Mouse (Mus musculus) cerebellum, adult 18-20 months (tissue): ENCODE measurements at regions not wholly inside any gene's neighbourhood (a gene's known extent, or its start where the extent isn't known, plus 50 kb on each side); places are given as distances from the start of the nearest gene placed in this dataset.

Experiments used
- DNase-seq, 2 experiments: peaks; one replicate each; pipeline ENCODE4 v3.0.0; 2021

DNA sequence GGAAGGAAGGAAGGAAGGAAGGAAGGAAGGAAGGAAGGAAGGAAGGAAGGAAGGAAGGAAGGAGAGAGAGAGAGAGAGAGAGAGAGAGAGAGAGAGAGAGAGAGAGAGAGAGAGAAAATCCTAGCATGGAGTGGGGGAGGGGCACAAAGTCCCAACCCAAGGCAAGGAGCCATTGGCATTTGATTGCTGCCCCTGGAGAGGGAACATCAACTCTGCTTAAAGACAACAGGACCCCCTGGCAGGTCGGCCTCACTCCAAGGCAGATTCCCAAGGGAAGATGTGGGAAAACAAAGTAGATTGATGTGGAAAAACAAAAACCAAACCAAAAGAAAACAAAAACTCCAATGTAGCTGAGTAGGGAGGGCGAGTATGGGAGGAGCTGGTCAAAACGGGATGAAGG is 49.9 kb upstream of the Fzd10 start:
- no peak for DNase-seq

DNA sequence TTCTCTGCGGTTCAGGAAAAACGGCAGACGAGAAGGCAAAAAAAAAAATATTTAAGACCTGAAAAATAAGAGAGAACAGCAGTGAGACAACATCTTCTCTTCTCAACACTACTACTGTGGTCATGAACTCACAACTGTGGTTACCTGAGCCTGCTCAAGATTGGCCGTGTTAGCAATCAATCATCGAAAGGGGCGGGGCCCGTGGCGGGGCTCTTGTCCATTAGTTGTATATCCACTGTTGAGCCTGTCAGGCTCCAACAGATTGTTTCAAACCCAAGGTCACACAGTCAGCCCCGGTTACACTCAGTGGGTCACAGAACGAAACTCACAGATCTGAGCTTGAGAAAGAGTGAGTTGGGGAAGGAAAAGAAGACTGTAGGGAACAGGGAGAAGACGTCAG is 50.8 kb upstream of the Fzd10 start:
- no peak for DNase-seq

DNA sequence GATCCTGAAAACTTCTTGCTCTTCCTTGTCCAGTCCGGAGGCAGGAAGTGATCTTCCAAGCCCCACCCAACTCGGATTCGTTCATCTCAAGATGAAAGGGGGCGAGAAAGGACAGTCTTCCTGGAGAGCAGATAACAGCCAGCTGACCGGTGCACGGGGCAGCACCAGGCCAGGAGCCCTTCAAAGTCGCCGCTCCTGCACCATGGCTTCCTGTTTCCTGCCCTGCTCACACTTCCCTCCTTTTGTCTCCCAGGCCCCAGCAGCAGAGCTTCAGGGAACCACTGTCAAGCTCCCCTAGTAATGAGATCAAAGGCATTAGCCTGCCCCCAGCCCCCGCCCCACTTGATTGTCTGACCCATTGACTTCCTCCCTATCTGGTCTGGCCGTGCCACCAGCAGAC is 58.6 kb upstream of the Fzd10 start:
- no peak for DNase-seq

DNA sequence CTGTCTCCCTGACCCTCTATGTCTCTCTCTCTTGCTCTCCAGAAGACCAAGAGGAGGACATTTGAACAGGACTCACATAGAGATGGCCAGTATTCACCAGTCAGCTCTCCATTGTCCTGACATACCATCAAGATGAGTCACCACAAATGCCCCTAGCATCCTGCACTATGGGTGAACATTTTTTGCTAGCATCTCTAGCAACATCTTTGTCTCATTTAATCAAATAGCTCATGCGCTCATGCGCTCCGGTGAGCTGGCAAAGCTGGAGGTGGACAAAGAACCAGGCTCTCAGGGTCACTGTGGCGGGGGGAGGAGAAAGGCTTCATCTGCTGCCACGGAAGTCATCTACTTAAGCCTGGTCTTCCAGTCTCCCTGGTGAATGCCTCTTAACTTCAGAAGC is 62.0 kb upstream of the Fzd10 start:
- DNase-seq: no peak

DNA sequence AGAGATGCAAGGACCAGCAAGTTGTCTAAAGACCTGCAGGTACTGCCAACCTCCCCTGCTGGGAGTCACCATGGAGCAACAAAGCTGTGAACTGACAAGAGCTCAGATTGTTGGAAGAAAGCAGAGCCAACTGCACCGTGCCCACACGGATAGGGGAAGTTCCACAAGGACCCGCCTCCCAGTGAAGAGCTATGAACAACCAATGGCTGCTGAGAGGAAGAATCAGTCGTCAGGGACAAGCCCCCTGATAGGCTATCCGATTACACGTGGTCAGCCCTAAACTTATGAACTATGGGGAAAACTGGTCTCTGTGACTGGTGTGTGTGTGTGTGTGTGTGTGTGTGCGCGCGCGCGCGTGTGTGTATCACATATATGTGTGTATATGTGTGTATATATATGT is 63.4 kb upstream of the Fzd10 start:
- no peak for DNase-seq

DNA sequence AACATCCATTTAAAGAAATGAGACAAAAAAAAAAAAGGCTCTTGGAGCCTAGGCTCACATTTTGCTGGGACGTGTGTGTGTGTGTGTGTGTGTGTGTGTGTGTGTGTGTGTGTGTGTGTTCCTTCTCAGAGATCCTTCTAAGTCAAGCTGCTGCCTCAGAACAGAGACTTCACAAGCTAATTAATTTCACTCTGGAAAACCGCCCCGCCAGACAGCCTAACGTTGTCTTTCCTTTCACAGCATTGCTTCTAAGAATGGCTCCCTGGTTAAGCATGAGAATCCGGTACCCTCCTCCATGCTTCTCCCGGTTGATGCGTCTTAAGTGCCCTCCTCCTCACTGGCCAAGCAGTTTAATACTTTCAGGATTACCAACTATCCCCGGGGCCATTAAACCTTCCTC is 64.3 kb upstream of the Fzd10 start:
- DNase-seq: no peak

DNA sequence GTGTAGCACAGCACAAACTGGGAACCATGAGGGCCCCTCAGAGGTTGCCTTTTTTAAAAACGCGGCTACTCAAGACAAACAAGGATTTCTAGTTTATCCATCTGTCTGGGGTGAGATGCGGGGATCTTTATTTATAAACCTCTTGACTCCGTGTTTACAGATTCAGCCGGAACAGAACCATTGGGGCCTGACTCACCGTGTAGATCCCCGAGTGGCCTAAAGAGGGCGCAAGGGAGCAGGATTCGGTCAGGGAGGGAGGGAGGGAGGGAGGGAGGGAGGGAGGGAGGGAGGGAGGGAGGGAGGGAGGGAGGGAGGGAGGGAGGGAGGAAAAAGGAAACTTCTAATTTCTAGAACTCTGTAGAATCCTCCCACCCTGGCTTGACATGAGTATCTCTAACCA is 73.4 kb upstream of the Fzd10 start:
- no peak for DNase-seq

DNA sequence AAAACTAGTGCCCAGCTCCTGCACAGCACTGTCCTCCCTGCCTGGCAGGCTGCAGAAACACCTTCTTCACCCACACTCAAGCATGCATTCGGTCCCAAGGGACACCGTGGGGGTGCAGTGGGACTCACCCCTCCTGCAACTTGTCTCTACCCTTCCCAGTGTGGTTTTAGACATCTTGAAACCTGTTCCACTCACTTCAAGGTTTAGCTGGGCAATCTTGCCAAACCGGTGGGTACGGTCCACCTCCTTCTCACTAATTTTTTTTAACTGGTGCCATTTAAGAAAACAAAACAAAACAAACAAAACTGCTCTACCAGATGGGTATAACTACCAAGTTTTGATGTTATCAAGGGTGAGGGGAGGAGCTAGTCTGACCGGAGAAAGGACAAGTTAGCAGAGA is 74.2 kb upstream of the Fzd10 start:
- DNase-seq: no peak

DNA sequence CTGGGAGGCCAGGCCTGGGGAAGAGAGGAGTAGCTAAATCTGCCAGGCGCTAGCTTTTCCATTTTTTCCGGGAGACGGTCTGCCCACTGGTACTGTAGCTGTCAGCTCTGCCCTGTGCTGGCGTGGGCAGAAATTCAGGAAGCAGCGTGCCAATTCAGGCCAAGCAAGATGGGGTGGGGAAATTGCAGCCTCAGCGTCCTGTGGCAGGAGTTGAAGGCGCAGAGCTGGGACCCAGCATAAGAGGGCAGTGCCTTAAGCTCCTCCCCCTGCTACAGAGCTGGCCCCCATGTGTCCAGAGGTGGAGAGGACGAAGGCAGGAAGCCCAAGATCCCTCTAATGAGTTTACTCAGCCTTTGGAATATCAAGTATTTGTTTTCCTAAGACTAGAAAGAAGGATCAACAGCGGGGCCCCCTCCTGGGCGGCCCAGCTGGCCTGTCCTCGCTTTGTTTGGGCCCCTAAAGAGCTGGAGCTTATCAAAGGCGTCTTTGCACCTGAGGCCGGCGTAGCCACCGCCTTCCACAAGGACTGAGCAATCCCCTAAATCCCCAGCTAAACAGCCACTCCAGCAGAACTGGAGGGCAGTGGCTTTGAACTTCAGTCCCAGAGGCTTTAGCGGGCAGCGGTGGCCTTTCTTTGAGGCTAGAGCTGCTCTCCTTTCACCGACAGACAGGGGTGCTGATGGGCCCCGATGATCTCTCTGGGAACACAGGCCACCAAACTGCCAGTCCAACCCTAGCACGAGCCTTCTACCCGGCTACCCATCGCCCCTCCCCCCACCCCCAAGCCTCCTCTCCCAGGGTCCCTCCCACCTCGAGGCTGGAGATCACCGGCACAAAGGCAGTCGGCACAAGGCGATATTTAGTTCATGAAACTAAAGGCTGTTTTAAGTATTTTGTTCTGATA is 76.0 kb upstream of the Fzd10 start:
- peak in 1 of 2 experiments; percentile 5 for DNase-seq

DNA sequence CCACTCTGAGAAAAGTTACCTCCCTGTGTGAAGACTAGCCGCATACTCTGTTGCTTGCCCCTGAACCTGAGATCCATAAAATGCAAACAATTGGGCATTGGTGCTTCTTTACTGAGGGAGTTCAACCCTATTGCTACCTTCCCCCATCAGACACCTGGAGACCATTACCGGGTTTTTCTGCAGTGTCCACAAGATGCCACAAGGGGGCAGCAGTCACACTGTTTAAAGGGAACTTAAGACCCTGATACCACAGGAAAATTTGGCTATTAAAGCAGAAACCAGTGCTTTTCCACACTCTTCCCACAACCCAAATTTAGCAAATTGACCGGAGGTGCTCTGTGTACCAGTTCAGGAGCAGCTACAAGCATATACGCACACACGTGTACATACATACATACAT is 78.0 kb upstream of the Fzd10 start:
- peak in 1 of 2 experiments; percentile 19 for DNase-seq

DNA sequence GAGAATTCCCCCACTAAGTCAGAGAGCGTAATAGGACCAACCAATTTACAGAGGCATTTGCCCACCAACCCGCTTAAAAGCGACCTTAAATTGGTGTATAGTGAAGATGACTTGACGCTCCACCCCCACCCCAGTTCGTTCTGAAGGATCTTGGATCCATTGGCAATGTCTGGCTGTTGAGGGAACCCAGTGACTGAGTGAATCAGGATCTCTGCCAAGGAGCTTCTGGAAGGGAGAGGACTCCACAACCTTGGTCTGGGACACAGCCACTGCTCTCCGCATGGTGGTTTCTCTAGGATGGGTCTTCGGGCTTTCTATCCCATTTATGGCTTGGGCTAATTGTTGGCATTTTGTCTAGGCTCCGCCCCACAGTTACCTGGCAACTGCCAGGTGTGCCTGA is 83.3 kb upstream of the Fzd10 start:
- no peak for DNase-seq

DNA sequence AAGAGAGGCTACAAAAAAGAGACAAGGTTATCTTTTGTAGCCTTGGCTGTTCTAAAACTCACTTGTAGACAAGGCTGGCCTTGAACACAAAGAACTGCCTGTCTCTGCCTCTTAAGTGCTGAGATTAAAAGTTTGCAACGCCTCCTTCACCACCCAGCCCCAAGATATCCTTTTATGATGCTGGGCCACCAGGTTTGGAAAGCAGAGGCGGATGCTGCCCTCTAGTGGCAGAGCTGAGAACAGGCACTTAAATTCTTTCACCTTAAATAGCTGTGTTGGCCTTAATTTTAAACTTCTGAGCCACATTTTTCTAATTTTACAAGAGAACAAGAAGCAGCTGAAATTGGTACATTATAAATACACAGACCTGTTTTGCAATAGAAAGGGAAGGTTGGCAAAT is 82.5 kb upstream of the Tmem132d start:
- DNase-seq: no peak

DNA sequence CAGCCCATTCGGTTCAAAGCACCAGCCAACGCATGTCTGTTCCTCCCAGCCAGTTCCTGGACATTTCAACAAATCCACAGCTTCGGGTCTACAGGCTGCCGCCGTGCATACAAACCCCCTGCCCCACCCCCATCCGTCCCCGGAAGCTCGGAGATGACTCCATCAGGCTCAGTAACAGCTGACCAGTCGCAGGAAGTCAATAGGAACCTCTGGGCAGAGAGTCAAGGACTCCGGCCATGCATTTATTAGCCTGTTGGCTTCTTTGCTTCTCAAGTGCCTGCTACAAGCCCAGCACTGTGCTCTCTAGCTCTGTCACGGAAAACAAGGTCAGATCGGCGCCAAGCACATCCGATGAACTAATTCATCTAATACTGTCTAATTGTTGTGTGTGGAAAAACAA is 80.4 kb upstream of the Tmem132d start:
- DNase-seq: peak; percentile 8 to 32

DNA sequence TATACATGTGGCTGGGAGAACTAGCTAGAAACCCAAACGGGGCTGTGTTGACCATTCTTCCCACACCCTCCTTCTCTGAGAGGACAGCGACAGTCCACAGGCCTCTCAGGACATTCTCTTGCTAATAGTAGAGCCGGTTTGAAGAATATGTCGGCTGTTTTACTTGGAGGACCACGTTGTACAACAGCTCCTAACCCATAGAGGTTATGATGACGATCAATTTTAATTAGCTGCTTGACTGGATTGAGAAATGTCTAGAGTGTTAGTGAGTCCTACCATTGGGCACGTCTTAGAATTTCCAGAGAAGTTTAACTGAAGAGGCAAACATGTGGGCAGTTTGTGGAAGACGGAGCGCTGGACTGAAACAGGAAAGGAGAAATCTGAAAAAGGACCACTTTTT is 79.7 kb upstream of the Tmem132d start:
- DNase-seq: no peak

DNA sequence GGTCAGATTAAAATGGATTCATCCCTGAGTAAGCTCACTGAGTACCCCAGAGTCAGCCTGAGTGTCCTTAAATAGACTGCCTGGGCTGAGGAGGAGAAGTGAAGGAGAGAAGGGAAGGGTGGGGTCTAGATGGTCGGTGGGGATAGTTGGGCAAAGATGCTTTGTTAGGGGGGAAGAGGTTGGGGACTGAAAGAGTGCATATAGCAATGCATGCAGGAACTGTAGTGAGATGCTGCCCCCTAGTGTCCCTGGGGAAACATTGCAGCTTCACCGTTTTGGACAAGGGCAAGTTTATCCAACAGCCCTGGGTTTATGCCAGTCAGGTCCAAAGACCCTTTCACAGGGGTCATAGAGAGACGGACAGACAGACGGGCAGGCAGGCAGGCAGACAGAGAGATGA is 71.6 kb upstream of the Tmem132d start:
- peak; percentile 40 to 56 for DNase-seq

DNA sequence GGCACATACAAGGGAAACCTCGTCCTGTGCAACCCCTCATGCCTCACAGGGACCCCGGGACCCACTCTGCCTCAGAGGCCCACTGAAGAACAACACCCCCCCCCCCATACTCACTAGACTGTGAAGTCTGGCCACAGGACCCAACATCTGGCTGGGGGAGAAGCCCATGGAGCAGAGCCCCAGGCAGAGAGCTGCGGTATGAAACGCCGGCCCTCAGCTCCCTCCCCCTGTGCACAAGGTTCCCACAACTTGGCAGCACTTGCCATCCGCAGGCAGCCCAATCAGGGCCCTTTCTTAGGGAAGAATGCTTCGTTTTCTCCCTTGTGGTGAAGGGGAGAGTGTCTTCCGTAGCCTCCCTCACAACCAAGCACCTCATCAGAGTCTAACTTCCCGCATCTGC is 66.6 kb upstream of the Tmem132d start:
- no peak for DNase-seq

DNA sequence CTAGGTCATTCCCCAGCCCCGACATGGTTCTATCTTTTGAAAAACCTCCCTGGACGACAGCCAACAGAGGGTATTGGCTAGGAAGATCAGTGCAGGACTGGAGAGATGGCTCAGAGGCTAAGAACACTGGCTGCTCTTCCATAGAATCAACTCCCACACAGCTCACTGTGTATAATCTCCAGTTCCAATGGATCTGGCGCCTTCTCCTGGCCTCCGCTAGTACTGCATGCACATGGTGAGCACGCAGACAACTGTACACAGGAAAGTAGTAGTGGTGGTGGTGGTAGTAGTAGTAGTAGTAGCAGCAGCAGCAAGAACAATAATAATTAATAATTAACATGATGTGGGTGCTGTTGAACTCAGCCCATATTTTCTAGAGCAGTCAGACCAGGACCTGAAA is 66.2 kb upstream of the Tmem132d start:
- peak; percentile 16 to 21 for DNase-seq

DNA sequence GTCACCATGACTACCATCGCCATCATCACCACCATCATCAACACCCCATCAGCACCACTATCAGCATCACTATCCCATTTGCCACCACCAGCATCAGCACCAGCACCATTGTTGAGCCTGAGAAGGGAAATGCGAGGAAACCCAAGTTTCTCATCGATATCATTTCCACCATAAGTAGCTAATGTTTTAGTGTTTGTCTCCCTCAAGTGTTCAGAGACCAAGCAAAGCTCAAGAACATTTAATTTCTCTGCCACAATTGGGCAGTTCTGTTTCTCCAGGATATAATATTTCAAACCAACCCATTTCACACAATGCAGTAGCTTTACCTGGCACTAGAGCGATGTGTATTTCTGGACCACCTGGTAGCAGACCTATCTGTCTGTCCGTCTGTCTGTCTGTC is 59.7 kb upstream of the Tmem132d start:
- DNase-seq: no peak

DNA sequence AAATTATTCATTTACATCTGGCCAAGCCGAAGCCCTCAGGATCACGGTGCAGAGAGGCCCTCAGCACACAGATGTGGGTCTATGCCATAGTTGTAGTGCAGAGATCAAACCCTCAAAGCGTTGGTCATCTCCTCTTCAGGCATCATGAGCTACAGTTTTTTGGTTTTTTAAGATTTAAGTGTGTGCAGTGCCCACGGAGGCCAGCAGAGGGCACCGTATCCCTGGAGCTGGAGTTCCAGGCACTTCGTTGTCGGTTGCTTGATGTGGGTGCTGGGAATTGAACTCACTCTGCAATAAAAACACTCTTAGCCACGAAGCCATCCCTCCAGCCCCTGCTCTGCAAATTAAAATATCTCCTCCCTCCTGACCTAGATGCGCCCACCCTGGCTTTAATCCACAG is 58.3 kb upstream of the Tmem132d start:
- DNase-seq: no peak

DNA sequence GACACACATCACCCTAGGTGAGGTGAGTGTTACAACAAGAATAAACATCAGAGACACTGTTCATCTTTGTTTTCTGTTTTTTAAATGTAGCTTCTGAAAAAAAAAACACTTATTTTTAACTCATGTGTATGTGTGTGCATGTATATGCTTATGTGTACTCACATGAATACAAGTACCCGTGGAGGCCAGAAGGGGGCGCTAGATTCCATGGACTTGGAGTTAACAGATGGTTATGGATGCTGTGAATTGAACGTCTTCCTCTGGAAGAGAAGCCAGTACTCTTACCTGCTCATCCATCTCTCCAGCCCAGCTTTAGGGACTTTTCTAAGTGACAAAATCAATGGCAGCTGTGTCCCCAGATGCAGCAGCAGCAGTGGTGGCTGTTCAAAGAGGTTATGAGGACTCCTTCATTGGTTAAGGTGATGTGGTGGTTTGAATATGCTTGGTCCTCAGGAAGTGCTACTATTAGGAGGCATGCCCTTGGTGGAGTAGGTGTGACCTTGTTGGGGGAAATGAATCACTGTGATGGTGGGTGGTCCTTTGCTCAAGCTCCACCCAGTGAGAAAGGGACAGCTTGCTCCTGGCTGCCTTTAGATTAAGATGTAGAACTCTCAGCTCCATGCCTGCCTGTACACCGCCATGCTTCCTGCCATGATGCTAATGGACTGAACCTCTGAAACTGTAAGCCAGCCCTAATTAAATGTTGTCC is 56.1 kb upstream of the Tmem132d start:
- DNase-seq: no peak

DNA sequence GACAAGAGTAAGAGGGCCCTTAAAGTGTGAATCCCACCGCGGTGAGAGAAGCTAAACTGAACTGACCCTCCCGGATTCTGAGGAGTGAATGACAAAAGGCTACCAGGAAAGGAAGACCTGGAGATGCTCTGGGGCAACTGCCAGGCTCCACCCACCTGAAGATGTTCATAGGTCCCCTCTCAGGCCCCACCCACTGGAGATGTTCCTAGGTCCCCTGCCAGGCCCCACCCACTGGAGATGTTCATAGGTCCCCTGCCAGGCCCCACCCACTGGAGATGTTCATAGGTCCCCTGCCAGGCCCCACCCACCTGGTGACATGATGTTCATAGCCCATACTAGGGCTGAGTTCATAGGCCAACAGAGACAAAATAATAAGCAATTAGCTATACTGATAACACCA is 54.5 kb upstream of the Tmem132d start:
- no peak for DNase-seq

DNA sequence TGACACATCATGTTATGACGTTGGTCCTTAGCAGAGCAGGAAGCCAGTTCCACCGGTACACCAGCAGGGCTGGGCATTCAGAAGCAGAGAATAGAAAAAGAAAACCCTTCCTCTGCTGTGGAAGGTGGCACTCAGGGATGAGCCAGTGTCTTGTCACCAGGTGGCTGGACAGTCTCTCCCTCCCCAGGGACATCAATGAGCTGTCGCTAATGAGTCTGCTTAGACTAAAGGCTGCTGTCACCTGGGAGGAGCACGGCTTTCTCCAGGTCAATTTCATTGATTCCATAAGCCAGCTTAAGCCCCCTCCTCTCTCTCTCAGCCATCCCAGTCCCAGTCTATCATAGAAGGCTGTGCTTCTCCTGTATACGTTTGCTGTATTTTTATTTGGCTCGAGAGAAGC is 51.2 kb upstream of the Tmem132d start:
- DNase-seq: no peak

DNA sequence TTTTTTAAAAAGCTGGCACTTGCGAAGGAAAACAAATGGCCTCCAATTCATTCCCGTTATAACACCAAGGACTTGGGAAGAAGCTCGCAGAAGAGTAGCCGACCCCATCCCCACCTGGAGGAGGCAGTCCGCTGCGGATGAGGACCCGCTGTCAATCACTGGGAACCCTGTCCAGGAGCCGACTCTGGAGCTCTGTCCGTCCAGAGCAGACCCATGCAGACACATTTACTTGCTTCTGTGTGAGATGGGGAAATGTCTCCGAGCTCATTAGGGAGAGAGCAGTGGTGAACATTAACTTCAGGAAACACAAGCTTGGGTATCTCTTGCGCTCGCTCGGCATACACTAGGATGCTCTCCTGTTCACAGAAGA is 50.5 kb upstream of the Tmem132d start:
- no peak for DNase-seq

DNA sequence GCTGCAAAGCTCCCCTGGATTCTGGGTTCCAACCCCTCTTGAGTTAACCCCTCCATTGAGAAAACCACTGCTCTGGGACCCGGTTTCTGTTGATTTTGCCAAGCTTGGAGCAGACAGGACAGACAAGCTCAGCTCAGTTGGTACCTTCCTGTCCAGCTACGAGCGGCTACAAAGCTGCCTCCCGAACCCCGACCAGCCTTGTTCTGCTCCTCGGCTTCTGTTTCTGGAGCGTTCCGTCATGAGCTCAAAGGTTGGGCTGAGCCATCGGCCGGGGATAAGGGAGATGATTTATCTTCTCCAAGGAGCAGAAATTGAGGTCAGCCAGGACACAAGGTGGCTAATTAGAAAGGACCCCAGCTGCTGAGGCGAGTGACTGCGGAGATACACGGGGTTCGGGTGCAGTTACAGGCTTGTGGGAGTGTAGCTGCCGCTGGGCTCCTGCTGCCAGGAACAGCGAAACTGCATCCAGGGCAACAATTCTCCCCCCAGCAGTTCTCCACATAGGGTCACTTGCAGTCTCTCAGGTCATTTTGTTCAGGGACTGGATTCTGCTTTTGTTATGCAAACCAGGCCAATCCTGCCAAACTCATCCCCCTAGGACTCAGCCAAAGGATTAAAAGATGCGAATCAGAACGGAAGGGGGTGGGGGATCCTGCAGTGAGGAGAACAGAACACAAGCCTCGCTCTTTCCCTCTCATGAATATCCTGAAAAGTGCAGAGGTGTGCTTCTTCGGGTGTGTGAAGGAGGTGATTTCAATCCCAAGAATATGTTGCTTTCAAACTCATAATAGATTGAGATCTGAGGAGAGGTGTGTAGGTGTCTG is 50.0 kb upstream of the Tmem132d start:
- DNase-seq: no peak
